Mouse (Mus musculus) hindbrain, embryonic 11.5 days (tissue): ENCODE measurements around the gene Fgfr2. TPM values are rescaled to one million over a fixed set of nuclear protein-coding genes. Genes with fewer than 3 reads are reported as not detected.

Experiments used
- ATAC-seq: fragments of 200-750 bp; cut with Nextera tagmentation; 2 replicates; pipeline ENCODE4 v1.8.0; 2017; ENCODE audit warnings: mild to moderate bottlenecking, moderate TSS enrichment, moderate library complexity; ENCODE audit not compliant: low FRiP score
- DNase-seq: peaks from one replicate; pipeline ENCODE4 v3.0.0-alpha.2; 2015; ENCODE audit warnings: low spot score
- H3K27ac ChIP-seq: fragments of 300-500 bp; sonication (generic); 2 replicates; pipeline ENCODE4 v1.5.1; 2014; ENCODE audit warnings: mild to moderate bottlenecking, low read depth, low read length
- H3K27me3 ChIP-seq: fragments of 300-500 bp; sonication (generic); 2 replicates; pipeline ENCODE4 v1.6.1; 2014; ENCODE audit warnings: mild to moderate bottlenecking, low read length, moderate library complexity, mixed read lengths; ENCODE audit not compliant: control insufficient read depth, insufficient read depth
- H3K36me3 ChIP-seq: fragments of 300-500 bp; sonication (generic); 2 replicates; pipeline ENCODE4 v1.6.1; 2014; ENCODE audit warnings: mild to moderate bottlenecking, low read length, moderate library complexity, mixed read lengths; ENCODE audit not compliant: control insufficient read depth, insufficient read depth
- H3K4me1 ChIP-seq: fragments of 300-500 bp; sonication (generic); replicated peaks from 2 replicates; pipeline ENCODE4 v1.6.1; 2014; ENCODE audit warnings: low read length, mixed read lengths; ENCODE audit not compliant: control insufficient read depth, insufficient read depth
- H3K4me2 ChIP-seq: fragments of 300-500 bp; sonication (generic); replicated peaks from 2 replicates; pipeline ENCODE4 v1.6.1; 2014; ENCODE audit warnings: mild to moderate bottlenecking, low read depth, low read length
- H3K4me3 ChIP-seq: fragments of 300-500 bp; sonication (generic); 2 replicates; pipeline ENCODE4 v1.5.1; 2014; ENCODE audit warnings: low read depth, low read length
- H3K9ac ChIP-seq: fragments of 300-500 bp; sonication (generic); 2 replicates; pipeline ENCODE4 v1.6.1; 2014; ENCODE audit warnings: low read depth, low read length
- H3K9me3 ChIP-seq: fragments of 300-500 bp; sonication (generic); 2 replicates; pipeline ENCODE4 v1.6.1; 2016; ENCODE audit warnings: low read length; ENCODE audit not compliant: control insufficient read depth
- WGBS: fragments of 180-500 bp; shearing (Covaris S2); extraction: QIAGEN DNeasy Blood & Tissue Kit; methylation state at CpG from one replicate; pipeline ENCODE4 v1.1.7; 2014; 5-methylcytosine and 5-hydroxymethylcytosine counted together
- polyA plus RNA-seq: library from polyadenylated mRNA; unstranded; fragments of >200 nt; fragmentation: Nextera tagmentation; extraction: Ambion mirVana; gene quantifications from 2 replicates; pipeline ENCODE4 v1.2.1, GENCODE M21; 2014

Fgfr2 gene
- polyA plus RNA-seq, 1 experiment from 2014 or later: 71.3 TPM

- H3K4me2 ChIP-seq: no peak overlapping the region
- H3K27me3 ChIP-seq: no peaks in the 10 kb centered on the region; the same call in 1 of the 2 replicates
- 0 out of 2 replicates have a peak, but pooled peaks have one; percentile 14 for ATAC-seq
- H3K4me3 ChIP-seq: no peak overlapping the region
- H3K4me1 ChIP-seq: 0 out of 2 replicates have a peak, but pooled peaks cover 2% of the 10 kb centered on the region
- no peaks in the 10 kb centered on the region for H3K36me3 ChIP-seq
- H3K9me3 ChIP-seq: no peaks in the 10 kb centered on the region
- 61% methylated on average over 24 of the region's 24 CpGs for WGBS
- no peak overlapping the region; the same call in 1 of the 2 replicates for H3K27ac ChIP-seq
- no peak for DNase-seq
- H3K9ac ChIP-seq: no peak overlapping the region; the same call in 1 of the 2 replicates
Measured at GRCm38 (mm10) chr7:131778271-131778985, 1344.7 kb downstream of the Fgfr2 start.

DNA sequence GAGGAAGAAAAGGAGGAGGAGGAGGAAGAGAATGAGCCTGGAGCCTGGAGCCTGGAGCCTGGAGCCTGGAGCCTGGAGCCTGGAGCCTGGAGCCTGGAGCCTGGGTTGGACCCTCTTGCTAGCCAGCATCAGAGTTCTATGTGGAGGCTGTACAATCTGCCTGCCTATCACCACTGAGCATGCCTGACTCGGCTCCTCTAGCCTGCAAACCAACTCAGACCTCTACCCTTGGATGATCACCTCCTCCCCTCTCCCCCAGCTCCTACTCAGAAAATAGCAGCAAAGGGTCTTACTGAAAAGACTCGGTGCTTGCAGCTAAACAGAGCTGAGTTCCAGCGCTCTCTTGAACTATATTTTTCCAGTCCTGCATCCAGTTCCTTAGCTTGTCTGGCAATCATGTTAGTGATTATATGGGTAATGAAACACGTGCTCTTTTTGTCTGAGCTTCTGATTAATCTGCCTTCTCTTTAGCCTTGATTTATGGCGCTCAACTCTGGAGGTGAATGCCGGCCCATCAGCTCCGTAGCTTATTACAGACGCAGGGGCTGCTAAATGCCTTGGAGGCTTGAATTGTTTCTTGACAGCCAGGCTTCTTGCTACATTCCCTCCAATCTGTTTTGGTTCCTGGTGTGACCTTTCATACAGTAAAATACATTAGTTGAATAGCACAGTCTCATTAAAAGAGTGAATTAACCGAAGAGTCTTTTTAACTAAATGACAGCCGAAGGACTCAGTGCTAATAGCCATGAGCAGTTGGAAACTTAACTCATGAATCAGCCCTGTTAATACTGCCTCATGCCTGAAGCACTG lies 1345.5 kb downstream of the Fgfr2 start:
- no peak overlapping the region for H3K4me3 ChIP-seq
- 0 out of 2 replicates have a peak, but pooled peaks cover 2% of the 10 kb centered on the region for H3K4me1 ChIP-seq
- ATAC-seq (peak; percentile 79), DNase-seq (peak; percentile 57)
- H3K27me3 ChIP-seq: no peaks in the 10 kb centered on the region; the same call in 1 of the 2 replicates
- H3K4me2 ChIP-seq: no peak overlapping the region
- WGBS: 34% methylated on average over 10 of the region's 10 CpGs
- H3K9me3 ChIP-seq: no peaks in the 10 kb centered on the region
- H3K36me3 ChIP-seq: no peaks in the 10 kb centered on the region
- no peak overlapping the region; the same call in 1 of the 2 replicates for H3K9ac ChIP-seq
- H3K27ac ChIP-seq: no peak overlapping the region; the same call in 1 of the 2 replicates

GRCm38 (mm10) chr7:131776191-131776752 lies 1346.9 kb downstream of the Fgfr2 start:
- H3K4me2 ChIP-seq: no peak overlapping the region
- WGBS: 61% methylated on average over 16 of the region's 16 CpGs

GRCm38 (mm10) chr7:131757922-131758321 lies 1365.2 kb downstream of the Fgfr2 start:
- H3K4me2 ChIP-seq: no peak overlapping the region
- no peak overlapping the region for H3K4me3 ChIP-seq
- no peaks in the 10 kb centered on the region for H3K27me3 ChIP-seq
- H3K27ac ChIP-seq: no peak overlapping the region
- H3K4me1 ChIP-seq: no peaks in the 10 kb centered on the region
- H3K36me3 ChIP-seq: no peaks in the 10 kb centered on the region
- no peaks in the 10 kb centered on the region for H3K9me3 ChIP-seq
- ATAC-seq (no peak), DNase-seq (no peak)
- H3K9ac ChIP-seq: no peak overlapping the region
- WGBS: 87% methylated on average over 3 of the region's 3 CpGs

More at GRCm38 (mm10) chr7:131776191-131776752, 1346.9 kb downstream of the Fgfr2 start:
- Histone ChIP-seq H3K27me3 (no peaks in the 10 kb centered on the region; the same call in 1 of the 2 replicates), H3K36me3 (no peaks in the 10 kb centered on the region), H3K27ac (no peak overlapping the region), H3K4me3 (no peak overlapping the region), H3K4me1 (0 out of 2 replicates have a peak, but pooled peaks cover 2% of the 10 kb centered on the region), H3K9ac (no peak overlapping the region), H3K9me3 (no peaks in the 10 kb centered on the region)
- ATAC-seq: no peak
- no peak for DNase-seq

DNA sequence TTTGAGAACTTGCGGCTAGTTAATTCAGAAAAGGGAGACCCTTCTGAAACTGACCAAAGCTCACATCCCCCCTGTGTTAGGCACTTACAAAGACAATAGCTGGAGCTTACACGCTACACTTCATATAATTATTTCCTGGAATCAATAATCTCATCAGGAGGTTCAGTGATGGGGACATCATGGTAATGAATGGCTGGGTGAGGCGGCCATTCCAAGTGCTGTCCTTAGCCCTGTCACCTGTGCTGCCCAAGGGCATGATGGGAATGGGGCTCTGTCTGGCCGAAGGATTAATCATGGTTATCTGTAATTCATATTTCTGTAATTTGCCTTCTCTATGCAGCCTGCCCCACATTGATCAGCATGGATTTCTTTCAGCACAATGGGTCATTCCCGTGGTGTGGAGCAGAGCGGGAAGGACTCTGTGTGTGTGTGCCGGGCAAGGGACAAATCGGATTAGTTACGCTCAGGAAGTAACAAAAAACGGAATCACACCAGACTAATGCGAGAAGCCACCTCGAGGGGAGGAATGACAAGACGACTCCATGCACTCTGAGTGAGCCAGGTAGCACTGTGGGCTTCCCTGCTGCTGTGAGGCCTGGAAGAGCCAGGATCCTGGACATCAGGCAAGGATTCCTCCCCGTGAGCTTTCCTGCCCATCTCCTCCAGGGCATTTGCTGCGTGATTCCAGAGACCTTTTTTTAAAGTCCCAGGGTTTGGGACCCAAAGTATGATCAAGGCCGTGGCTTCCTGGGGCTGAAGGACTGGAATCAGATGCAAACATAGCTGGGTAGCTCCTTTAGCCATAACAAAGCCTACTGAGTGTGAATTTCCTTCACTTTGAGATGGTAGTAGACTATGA lies 1375.8 kb downstream of the Fgfr2 start:
- Histone ChIP-seq H3K36me3 (no peaks in the 10 kb centered on the region), H3K4me1 (peaks cover 4% of the 10 kb centered on the region; the same call in 1 of the 2 replicates), H3K4me2 (no peak overlapping the region), H3K27me3 (no peaks in the 10 kb centered on the region; the same call in none of the 2 replicates), H3K27ac (no peak overlapping the region), H3K4me3 (no peak overlapping the region), H3K9ac (no peak overlapping the region), H3K9me3 (no peaks in the 10 kb centered on the region)
- DNase-seq: peak; percentile 33
- peak; percentile 51; the same call in 1 of the 2 replicates for ATAC-seq
- 32% methylated on average over 16 of the region's 16 CpGs for WGBS

DNA sequence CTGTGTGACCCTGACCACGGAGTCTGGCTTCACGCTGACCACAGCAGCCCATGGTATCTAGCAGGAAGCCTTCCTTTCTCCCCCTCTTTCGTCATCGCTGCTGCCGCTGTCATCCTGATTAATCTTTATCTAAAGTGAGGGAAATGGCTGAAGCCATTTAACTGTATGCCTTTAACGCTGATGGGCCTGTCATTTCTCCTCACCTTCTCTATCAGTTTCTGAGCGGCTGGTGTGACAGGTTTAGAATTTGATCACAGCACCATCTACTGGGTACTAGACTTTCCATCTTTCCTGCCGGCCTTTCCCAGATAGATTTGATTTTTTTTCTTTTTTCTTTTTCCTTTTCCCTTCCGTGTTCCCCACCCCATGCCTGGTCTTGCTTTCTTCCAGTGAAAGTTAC lies 1376.4 kb downstream of the Fgfr2 start:
- Histone ChIP-seq H3K4me1 (peaks cover 4% of the 10 kb centered on the region; the same call in 1 of the 2 replicates), H3K27ac (no peak overlapping the region), H3K27me3 (no peaks in the 10 kb centered on the region; the same call in none of the 2 replicates), H3K4me3 (no peak overlapping the region), H3K36me3 (no peaks in the 10 kb centered on the region), H3K4me2 (no peak overlapping the region), H3K9me3 (no peaks in the 10 kb centered on the region), H3K9ac (no peak overlapping the region)
- no peak for ATAC-seq
- 24% methylated on average over 9 of the region's 9 CpGs for WGBS
- peak; percentile 46 for DNase-seq

DNA sequence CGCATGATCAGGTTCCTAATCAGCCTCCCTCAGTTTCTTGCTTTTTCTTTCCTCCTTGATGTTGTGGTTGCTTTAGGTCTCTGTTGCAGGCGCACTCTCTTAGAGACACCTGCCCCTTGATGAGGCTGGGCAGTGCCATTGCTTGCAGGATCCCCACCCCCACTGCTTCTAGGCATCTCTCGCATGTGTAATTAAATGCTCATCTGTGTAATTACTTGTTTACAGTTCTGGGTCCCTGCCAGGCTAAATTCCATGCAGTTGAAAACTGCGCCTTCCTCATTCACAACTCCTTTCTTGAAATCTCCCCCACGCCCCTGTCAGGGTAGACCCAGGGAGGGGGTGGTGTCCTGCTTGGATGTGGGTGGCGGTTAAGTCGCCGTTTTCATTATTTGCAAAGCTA lies 1380.0 kb downstream of the Fgfr2 start:
- Histone ChIP-seq H3K9ac (no peak overlapping the region), H3K4me1 (peaks cover 4% of the 10 kb centered on the region; the same call in 1 of the 2 replicates), H3K9me3 (no peaks in the 10 kb centered on the region), H3K4me3 (no peak overlapping the region), H3K4me2 (no peak overlapping the region), H3K27ac (no peak overlapping the region), H3K36me3 (no peaks in the 10 kb centered on the region), H3K27me3 (no peaks in the 10 kb centered on the region; the same call in none of the 2 replicates)
- DNase-seq (no peak), ATAC-seq (no peak)
- 61% methylated on average over 8 of the region's 8 CpGs for WGBS
